Mouse (Mus musculus): ENCODE data around the gene Brd9. TPM values are rescaled to one million over a fixed set of nuclear protein-coding genes. Genes with fewer than 3 reads are reported as not detected.

Brd9 gene
- total and polyA plus RNA-seq, 3 experiments, result 28.0 to 43.4 (median 32.5) TPM

Other genes starting within 250 kb of the Brd9 start
- 0.13 TPM in 1 of 2 replicates, not detected in the other for gene Slc6a19, start 232.9 kb upstream of the Brd9 start, total RNA-seq (2012; rRNA removed)
- gene Slc6a19, start 232.9 kb upstream of the Brd9 start, total RNA-seq (2014; rRNA removed), result not detected in 2 replicates
- gene Slc6a19, start 232.9 kb upstream of the Brd9 start, polyA plus RNA-seq (2012; ENCODE audit: insufficient read length, low read depth), result 0.13 TPM in 1 of 2 replicates, not detected in the other
- 2.5 and 2.6 TPM in 2 replicates for gene Slc12a7, start 204.7 kb upstream of the Brd9 start, total RNA-seq (2012; rRNA removed)
- gene Slc12a7, start 204.7 kb upstream of the Brd9 start, total RNA-seq (2014; rRNA removed), result 0.92 and 1.0 TPM in 2 replicates
- gene Slc12a7, start 204.7 kb upstream of the Brd9 start, polyA plus RNA-seq (2012; ENCODE audit: insufficient read length, low read depth), result 2.6 and 5.8 TPM in 2 replicates
- not detected in 2 replicates for gene Nkd2, start 90.2 kb upstream of the Brd9 start, total RNA-seq (2012; rRNA removed)
- gene Nkd2, start 90.2 kb upstream of the Brd9 start, total RNA-seq (2014; rRNA removed), result not detected in 2 replicates
- not detected in 2 replicates for gene Nkd2, start 90.2 kb upstream of the Brd9 start, polyA plus RNA-seq (2012; ENCODE audit: insufficient read length, low read depth)
- 42.3 and 55.6 TPM in 2 replicates for gene Trip13, start within 50 bp of the Brd9 start, total RNA-seq (2012; rRNA removed)
- 94.5 and 100 TPM in 2 replicates for gene Trip13, start within 50 bp of the Brd9 start, total RNA-seq (2014; rRNA removed)
- 87.0 and 93.2 TPM in 2 replicates for gene Trip13, start within 50 bp of the Brd9 start, polyA plus RNA-seq (2012; ENCODE audit: insufficient read length, low read depth)
- gene Zdhhc11, start 26.0 kb downstream of the Brd9 start, total RNA-seq (2012; rRNA removed), result not detected in 2 replicates
- not detected in 2 replicates for gene Zdhhc11, start 26.0 kb downstream of the Brd9 start, total RNA-seq (2014; rRNA removed)
- not detected in 2 replicates for gene Zdhhc11, start 26.0 kb downstream of the Brd9 start, polyA plus RNA-seq (2012; ENCODE audit: insufficient read length, low read depth)
- 0.04 and 0.08 TPM in 2 replicates for gene Tppp, start 71.6 kb downstream of the Brd9 start, total RNA-seq (2012; rRNA removed)
- 0.05 and 0.11 TPM in 2 replicates for gene Tppp, start 71.6 kb downstream of the Brd9 start, total RNA-seq (2014; rRNA removed)
- not detected in 2 replicates for gene Tppp, start 71.6 kb downstream of the Brd9 start, polyA plus RNA-seq (2012; ENCODE audit: insufficient read length, low read depth)
- gene Cep72, start 124.5 kb downstream of the Brd9 start, total RNA-seq (2012; rRNA removed), result 5.4 and 7.3 TPM in 2 replicates
- gene Cep72, start 124.5 kb downstream of the Brd9 start, total RNA-seq (2014; rRNA removed), result 13.1 and 15.1 TPM in 2 replicates
- gene Cep72, start 124.5 kb downstream of the Brd9 start, polyA plus RNA-seq (2012; ENCODE audit: insufficient read length, low read depth), result 9.3 and 14.0 TPM in 2 replicates
- not detected in 2 replicates for gene Slc9a3, start 183.6 kb downstream of the Brd9 start, total RNA-seq (2012; rRNA removed)
- not detected in 2 replicates for gene Slc9a3, start 183.6 kb downstream of the Brd9 start, total RNA-seq (2014; rRNA removed)
- gene Slc9a3, start 183.6 kb downstream of the Brd9 start, polyA plus RNA-seq (2012; ENCODE audit: insufficient read length, low read depth), result not detected in 2 replicates

All from CH12.LX (cell line).